Mouse (Mus musculus) adrenal gland, adult 2 months (tissue): ENCODE results near the gene Syn3. TPM values are rescaled to one million over a fixed set of nuclear protein-coding genes. Genes with fewer than 3 reads are reported as not detected.
A peak's percentile ranks its signal among the peaks of the same experiment; 100 is the strongest.
"Not testable (repeated sequence)": the region's sequence is repeated elsewhere in the genome, so short reads cannot be mapped to it uniquely, and the experiment has no call there.

Experiments used
- DNase-seq: peaks from one replicate; pipeline ENCODE4 v3.0.0; 2021
- polyA plus RNA-seq: library from polyadenylated mRNA; depleted of rRNA; stranded (reverse); fragments of >200 nt; gene quantifications from 2 replicates; pipeline ENCODE4 v1.2.3, GENCODE M21; 2012
- total RNA-seq, 2 experiments: library from RNA; stranded (reverse); gene quantifications; 2 replicates each; pipeline ENCODE4 v1.2.3; 2021

Gene Syn3
- total and polyA plus RNA-seq, 3 experiments: 1.1 to 3.6 (median 2.7) TPM

DNA sequence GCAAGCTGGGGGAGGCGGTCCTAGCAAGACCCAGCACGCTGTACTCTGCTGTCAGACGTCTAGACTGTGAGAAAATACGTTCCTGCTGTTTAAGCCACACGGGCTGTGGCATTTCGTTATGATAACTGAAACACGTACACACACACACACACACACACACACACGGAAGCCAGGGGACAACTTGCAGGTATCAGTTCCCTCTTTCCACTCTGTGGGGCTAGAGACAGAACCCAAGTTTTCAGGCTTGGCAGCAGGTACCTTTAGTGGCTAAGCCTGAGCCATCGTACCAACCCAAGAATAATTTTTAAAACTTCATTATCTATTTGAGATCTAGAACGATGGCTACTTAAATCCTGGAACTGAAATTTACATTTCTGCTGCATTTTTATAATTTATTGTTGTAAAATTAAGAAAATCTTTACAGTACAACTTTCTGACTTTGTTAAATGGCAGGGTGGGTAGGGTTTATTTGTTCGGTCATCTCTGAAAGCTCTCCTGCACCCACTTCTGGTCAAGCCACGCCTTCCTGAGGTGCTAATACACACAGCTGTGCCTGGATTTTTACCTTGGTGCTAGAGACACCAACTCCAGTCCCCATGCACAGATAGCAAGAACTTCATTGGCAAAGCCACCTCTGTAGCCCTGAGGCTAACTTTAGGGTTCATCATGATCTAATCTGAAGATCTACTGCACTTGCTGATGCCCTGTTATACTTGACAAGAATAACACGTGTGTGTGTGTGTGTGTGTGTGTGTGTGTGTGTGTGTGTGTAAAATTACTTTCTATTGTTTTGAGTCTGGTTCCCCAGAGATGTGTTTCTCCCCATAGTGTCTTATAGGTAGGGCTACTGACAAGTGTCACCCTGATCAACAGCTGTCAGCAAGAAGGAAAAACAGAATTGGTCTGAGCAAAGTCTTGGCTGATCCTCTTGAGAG, 29.8 kb downstream of the Syn3 start:
- no peak for DNase-seq

DNA sequence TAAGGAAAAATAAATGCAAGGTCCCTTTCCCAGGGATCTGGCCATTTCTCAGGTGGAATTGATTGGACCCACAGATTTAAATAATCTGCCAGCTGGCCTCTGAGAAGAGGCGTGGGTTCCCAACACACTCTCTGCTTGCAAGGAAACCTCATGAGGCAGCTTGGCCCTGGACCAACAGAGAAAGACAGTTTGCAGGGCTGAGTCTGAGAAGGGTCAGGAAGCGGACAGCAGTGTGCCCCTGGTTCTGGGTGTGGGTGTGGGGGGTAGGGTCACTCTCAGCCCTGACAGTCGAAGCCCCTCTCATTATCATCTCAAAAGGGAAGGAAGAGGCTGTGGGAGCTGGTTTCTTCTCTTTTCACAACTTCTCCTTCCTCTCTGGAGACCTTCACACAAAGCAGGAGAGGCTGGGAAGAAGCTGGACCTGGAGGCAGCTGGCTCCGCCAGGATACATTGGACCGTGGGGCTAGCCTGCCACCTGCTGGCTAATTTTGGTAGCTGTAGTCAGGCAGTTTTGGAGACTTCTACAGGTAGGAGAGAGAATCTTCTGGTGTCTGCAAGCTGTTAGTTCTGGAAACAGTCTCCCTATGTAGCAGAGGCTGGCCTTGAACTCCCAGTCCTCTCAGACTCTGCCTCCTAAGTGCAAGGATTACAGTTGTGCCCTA, 35.0 kb downstream of the Syn3 start:
- DNase-seq: peak; percentile 80

DNA sequence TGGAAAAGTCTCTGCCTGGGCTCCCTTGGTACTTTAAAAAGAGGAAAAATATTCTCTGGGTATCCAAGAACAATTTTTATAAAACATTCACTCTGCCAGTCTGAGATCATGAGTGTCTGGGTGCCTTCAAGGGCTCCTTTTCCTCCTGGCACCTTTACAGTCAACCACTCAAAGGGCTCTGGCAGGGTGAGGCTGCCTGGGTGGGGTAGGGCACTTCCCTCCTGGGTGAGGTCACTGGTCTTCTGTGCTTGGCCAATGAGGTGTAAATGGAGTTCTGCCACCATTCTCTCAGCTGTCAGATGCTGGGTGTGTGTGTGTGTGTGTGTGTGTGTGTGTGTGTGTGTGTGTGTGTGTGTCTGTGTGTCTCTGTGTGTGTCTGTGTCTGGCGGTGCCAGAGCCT, 39.1 kb downstream of the Syn3 start:
- DNase-seq: no peak

DNA sequence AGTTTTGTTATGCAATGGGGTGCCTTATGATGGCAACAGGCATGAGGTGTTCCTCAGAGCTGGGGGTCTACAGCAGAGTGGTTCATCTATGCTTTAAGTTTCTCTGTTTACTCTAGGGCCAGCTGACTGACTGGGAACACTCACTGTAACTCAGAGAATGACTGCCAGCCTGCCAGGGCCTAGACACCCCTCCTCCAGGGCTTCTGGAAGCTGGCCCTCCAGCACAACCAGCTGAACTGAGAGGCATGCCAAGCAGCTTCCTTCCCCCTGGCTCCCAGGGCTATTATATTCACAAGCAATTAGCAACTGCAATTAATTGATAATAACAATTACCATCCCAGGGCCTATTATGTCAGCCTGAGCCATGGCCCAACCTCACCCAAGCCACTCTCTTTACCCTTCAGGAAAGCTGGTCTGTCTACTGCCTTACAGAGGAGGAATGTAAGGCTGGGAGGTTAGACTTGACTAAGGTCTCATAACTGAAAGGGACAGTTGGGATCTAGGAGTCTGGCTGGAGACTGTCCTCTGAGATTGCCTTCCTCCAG, 41.0 kb downstream of the Syn3 start:
- no peak for DNase-seq

DNA sequence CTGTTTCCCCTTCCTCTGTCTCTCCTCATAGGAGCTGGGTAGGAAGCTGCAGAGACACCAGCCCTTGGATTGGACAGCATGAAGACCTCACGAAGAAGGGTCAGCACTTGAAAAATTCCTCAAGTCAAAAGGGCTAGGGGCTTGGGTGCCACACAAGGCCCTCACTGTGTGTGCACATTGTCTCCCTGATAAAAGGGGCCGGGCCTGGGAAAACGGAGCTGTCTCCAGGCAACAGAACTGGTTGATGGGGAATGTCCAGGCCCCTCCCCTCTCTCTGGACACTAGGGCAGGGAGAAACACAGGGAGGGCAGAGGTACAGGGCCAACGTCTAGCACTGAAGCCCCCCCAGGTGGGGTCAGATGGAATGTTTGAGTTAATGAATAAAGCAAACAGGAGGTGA, 41.5 kb downstream of the Syn3 start:
- DNase-seq: no peak

DNA sequence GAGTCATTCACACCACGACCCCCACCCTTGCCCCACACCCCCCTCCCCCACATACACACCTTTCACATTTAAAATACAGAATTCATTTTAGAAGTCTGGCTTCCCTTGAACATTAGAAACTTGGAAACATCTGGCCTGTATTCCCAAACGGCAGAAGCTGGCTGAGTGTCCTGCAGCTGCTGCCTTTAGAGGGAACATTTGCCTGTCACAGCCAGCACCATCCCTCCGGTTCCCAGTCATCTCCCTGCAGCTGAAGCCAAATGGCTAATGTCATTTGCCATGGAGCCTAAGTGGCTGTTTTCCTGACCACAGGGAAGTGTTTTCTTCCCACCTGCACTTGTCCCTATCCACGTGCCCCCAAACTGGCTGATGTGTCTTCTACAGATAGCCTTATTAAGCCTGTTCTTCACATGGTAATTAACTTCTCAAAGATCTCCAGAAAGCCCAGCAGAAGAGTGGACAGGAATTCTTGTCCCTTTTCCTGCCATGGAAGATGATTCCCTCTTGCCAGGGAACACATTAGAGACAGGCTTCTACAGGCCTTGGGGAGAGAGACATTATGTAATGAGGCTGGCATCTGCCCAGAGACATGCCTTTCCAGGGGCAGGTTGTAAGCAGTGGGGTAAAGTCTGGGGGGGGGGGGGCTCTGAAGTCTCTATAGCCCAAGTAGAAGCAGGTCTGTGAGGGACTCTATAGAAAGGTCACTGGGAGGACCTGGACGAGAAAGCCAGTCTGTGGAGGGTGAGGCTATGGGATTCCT, 43.2 kb downstream of the Syn3 start:
- no peak for DNase-seq

DNA sequence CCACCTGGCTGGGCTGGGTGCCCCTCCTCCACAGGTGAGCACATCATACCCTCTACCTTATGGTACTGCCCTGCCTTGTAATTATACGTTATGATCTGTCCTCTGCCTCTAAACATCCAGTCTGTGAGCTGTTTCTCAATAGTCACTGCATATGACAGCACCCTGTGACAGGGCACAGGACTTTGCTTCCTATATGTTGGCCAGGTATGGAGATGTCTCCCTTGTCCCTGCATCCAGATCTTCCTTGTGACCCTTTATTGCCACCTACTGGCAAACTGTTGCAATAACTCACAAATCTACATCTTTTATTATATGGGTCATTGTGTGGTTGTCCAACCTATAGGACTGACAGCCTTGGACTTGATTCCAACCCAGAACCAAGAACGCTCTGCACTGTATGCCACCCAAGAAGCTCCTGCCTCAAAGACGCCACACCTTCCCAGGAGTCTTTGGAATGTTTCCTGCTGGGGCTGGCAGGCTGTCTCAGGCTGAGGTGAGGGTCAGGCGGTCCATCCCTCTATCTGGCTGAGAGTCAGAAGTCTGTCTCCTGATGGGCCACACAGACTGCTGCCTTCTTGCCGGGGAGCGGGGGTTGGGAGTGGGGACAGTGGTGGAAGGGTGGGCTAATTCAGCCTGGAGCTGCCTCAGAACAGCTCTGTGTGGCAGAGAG, 46.2 kb downstream of the Syn3 start:
- DNase-seq: peak; percentile 18

DNA sequence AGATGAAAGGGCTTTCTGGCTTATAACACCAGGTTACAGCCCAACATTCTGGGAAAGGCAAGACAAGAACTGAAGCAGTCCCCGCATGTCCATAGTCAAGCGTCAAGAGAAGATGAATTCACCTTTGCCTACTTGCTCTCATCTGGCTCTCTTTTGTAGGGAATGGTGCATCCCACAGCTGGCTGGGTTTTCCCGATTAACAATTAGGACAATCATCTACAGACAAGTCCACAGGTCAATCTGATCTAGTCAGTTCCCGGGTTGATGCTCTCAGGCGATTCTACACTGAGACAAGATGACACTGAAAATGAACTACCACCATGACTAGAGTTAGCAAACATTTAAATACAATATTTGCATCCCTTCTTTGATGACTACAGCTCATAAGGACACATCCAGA, 47.4 kb downstream of the Syn3 start:
- no peak for DNase-seq

DNA sequence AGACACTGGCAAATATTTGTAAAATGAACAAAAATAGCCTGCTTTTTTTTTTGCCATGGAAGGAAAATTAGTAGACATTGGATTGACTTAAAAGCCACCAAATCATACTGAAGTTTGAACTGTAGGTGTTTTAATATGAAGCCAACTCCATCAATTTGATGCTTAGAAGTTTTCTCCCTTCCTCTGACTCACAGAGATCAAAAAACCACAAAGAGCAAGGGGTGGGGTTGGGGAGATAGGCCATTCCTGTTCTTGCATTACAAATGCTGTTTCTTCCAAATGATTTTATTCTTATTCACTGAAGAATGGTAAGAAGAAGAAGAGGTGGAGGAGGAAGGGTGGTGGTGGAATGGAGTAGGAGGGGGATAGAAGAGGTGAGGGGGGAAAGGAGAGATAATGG, 52.0 kb downstream of the Syn3 start:
- no peak for DNase-seq

DNA sequence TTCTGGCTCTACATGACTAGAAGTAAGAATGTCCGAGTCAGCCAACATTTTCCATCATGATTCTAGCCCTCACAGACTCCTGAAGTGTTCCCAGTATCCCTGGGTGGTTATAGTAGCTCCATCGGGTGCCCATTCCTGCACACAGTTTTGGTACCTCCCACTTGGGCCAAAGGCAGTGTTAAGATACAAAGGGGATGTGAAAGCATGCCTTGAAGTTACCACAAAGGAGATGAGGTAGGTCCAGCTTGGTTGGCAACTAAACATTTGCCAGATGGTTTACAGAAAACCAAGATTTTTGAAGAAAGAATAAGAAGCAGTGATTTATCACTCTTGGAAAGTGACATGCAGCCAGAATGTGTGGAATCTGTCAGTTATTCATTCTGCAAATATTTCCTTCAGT, 53.5 kb downstream of the Syn3 start:
- DNase-seq: no peak

DNA sequence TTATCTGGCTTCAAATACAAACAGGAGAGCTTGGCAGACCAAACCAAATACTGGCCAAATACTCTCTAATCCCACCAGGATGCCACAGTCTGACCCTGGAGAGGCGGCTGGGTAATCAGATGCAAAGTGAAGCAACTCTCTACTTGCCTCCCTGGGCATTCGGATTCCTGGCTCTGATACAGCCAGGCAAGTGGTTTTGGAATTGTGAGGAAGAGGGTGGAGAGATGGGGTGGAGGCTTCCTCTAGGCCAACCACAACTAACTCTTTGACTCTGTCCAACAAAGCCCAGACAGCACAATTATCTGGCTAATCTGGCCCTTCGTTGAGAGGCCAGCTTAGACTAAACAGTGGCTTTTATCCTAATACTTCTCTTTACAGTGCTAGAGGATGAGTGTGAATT, 54.0 kb downstream of the Syn3 start:
- DNase-seq: no peak

DNA sequence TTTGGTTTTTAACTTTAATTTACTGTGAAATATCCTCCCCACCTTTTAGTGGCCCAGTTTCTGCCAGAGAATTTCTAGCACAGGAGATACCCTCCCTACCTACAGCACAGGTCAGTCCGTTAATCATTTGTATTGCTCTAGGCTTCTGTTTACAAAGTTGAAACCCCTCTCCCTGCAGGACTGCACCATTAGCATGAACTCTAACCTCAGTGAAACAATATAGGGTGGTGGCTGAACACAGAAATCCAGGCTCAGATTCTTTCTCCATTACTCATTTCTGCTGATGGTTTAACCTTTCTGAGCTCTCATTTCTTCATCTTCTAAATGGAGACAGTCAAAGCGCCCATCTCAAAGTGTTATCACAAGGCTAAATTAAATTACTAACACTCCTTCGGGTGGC, 56.9 kb downstream of the Syn3 start:
- no peak for DNase-seq

DNA sequence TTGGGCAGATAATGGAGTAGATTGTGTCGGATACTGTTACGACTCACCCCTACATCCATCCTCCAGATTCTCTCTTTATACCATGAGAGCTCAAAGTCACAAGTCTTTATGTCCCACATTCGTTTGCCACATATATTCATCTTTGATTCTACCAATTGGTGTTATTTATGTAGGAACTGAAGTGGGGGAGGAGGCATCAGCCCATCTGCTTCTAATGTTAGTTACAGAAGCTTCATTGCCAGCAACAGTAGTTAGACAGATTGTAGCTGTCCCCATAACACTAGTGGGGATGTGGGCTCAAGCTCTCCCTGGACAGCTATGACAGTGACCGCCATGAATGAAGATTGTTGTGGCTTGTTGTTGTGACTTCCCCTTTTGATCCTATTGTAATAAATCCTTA, 59.1 kb downstream of the Syn3 start:
- DNase-seq: no peak

DNA sequence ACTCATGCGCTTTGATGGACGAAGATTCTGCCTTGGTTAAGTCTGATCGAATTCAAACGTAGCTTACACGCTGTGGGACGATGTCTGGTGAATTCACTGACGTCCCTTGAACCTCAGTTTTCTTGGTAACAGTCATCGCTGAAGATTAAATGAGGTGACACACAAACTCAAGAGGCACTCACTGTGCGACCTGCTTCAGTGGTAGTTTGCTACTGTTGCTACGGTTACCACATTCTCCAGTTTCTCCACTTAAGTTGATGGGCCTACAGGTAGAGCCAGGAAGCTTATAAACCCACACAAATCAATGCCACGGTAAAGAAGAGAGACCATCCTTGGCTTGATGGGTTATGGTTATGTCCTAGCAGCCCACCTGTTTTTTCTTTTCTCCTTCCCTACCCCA, 61.4 kb downstream of the Syn3 start:
- DNase-seq: no peak

DNA sequence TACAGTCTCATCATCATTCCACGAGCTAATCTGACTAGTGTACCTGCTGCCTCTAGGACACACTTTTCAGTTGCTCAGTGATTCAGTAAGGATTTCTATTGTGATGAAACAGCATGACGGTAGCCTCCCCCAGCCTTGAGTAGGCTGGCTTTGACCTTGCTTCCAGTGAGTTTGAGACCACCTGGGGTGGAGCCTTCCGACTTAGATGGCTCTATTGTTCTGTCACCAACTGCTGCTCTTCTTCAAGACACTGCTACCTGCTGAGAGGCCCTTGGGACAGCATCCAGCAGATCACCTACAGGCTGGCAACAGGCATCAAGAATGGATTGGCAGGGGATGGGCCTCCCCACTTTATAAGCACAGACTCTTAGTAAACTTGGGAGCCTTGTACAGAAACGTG, 63.7 kb downstream of the Syn3 start:
- not testable (repeated sequence) for DNase-seq

DNA sequence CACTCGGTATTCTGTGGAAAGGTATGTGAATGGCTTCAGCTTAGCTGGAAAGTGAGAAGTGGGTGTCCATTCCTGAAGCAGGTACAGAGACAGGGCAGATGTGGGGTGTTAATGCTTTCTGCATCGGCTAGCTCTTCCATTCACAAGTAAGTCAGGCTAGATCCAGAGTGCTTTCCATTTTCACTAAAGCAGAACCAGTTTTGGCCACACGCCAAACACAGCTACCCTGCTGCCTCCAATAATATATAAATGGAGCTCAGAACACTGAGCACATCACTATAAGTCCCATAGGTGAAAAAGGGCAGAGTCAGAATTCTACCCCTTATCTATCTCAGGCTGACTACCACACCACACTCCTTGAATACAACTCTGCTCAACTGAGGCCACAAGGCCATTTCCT, 69.0 kb downstream of the Syn3 start:
- DNase-seq: no peak

DNA sequence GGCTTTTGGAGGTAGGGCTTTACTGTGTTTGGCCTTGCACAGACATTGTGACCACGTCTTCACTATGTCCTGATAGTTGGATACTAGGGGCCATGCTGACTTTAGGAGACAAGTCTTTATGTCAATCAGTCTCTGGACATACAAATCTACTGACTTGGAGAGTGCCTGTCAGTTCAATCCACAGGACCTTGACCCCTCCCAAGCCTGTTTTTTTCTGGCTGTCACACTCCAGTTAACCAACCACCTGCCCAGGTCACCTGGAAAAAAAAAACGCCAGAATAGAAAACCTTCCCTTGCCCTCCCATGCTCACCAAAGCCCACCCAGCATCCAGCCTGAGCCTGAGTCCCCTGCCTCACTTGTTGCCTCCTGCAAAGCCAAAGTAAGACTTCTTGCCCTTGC, 70.7 kb downstream of the Syn3 start:
- no peak for DNase-seq

DNA sequence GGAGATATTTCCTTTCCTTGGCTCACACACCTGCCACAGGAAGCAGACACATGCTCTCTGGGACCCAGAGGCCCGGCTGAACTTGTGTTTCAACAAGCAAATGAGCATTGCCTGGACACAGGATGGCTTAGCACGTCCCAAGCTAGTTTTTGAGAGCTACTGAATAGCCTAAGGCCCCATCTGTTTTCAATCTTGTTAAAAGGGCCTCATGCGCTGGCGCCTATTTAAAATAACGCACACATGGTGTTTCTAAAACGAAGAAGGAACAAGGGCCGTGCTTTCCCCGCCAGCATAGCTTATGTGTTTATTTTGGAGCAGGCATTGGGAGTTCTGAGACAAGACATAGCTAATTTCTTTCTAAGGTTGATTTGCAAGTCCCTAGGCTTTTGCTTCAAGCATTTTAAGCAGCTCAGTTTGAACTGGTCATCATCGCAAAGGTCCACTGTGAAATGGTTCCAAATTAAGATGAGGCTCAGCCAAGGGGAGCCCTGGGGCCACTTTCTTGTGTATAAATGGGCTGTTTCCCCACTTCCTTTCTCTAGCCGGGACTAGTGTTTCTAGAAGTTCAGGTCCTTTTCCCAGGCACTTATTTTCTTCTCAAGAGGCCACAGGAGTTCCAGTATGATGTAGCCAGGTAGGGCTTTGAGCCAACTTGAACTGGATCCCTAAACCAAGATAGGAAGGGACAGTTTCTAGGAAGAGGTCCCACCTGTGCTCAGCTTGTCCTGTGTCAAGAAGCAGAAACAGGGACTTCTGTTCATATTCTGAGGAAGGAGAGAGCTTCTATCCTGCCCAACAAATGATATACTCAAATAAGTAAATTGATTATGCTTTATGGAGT, 72.8 kb downstream of the Syn3 start:
- DNase-seq: no peak

DNA sequence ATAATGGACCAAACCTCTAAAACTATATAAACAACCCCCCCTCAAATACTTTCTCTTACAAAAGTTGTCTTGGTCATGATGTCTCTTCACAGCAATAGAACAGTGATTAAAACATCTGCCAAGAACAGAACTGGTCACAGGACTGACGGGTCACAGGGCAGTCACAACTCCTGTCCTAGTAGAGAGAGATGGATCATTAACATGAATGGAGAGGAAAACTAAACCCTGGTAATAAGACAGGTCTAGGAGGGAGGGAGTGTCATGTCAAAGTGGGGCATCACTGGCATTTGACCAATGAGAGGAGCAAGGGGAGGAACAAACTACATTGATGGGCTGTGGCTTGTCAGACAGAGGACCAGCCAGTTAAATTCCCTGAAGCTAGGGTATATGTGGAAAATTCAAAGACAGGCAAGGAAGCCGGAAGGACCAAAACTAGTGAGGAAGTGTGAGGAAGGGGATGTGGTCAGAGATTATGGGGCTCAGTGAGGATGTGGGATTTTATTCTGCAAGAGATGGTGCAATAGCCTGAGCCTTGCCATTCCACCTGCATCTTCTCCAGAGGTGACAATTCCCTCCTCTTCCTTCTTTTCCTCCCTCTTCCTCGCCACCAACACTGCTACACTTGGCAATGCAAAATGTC, 76.8 kb downstream of the Syn3 start:
- DNase-seq: no peak

DNA sequence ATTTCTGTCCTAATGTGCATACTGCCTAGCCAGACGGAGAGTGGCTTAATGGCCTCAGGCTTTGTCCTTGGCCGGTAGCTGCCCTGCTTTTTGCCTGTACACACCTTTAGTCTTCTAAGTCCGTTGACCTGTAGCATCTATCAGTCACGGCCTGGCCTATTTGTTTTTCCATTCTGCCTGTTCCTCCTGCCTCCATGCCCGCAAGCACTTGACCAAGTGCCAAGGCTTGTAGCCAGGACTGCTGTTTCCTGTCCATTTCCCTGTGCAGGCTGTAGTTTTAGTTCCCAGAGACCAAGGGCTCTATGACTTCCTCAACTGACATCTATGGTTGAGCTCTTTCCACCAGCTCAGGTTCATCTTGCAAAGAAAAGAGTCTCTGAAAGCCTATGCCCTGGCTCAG, 79.8 kb downstream of the Syn3 start:
- peak; percentile 37 for DNase-seq

DNA sequence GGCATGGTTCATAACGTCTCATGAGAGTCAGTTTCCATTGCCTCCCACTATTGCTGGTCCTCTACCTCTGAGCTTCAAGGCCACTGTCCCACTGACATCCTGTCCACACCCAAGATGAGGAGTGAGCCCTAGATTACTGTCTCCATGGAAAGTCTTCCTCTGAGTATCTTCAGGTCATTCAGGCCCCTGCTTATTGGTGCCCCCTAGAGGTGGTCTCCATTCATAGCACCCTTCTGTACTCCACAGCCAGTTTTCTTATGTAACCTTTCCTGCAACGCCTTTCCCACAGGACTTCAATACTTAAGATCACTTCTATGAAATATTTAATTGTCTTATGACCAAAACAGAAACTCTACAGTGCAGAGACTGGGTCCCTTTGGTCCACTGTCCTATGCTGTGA, 80.4 kb downstream of the Syn3 start:
- DNase-seq: peak; percentile 33
